Mouse (Mus musculus) liver, embryonic 14.5 days (tissue): ENCODE measurements around the gene Defb10.
"Not testable (repeated sequence)": the region's sequence is repeated elsewhere in the genome, so short reads cannot be mapped to it uniquely, and the experiment has no call there.

Experiments used
- CTCF ChIP-seq: IDR thresholded peaks from 2 replicates; pipeline ENCODE4 v1.5.1; 2016; ENCODE audit warnings: antibody characterized with exemption, low read depth, control low read depth
- EP300 ChIP-seq: IDR thresholded peaks from 2 replicates; pipeline ENCODE4 v1.6.1; 2016; ENCODE audit warnings: antibody characterized with exemption, low read depth

- not testable (repeated sequence) for TF ChIP-seq CTCF, EP300
These were observed 26.6 kb downstream of the Defb10 start, which contains the start of gene Defb9 for GRCm38 (mm10) chr8:21885321-21885720.
